Mouse (Mus musculus): Measurements from ENCODE around the gene Tmem259.

DNA sequence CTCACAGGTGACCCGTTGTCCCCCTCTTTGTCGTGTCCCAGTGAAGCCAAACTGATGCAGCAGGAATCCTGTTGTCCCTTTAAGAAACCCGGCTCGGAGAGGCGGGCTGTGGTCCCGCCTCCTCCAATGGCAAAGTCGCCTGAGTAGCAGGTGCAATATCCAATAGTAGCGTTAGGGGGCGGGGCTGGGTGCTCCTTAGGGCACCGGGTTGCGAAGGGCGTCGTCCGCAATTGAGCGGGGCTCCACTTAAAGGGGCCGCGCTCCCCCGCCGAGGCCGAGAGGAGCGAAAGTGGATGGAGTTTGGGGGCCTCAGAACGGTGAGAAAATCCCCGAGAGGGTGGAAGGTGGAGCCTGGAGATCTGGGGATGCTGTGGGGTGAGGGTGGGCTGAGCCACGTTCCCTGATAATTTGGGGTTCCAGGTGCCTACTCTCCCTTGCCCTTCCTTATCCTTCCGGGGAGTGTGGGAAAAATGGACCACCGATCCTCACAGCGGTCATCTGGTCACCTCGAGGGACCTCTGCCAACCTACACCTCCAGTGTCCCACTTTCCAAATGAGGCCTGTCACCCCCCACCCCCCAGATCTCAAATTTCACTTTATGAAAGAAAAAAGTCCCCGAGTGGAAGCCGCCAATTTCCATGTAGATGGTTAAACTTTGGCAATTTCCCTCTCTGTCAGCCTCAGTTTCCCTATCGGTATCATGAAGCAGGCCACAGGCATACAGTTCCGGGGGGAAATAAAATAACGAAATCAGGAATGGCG lies 12.3 kb upstream of the Tmem259 start, which contains the start of gene Abca7:
- TF ChIP-seq GATA1 (IDR thresholded peaks at IDR 0.05; ENCODE audit: borderline replicate concordance, low read length), result no peak
- TF ChIP-seq FLI1 (IDR thresholded peaks at IDR 0.05; ENCODE audit: low read length), result no peak; the same call in 1 of the 2 replicates

All from megakaryocyte, embryonic 14.5 days (primary cell).